ENCODE assay signal across 8 mouse cellular contexts in the genomic region with DNA sequence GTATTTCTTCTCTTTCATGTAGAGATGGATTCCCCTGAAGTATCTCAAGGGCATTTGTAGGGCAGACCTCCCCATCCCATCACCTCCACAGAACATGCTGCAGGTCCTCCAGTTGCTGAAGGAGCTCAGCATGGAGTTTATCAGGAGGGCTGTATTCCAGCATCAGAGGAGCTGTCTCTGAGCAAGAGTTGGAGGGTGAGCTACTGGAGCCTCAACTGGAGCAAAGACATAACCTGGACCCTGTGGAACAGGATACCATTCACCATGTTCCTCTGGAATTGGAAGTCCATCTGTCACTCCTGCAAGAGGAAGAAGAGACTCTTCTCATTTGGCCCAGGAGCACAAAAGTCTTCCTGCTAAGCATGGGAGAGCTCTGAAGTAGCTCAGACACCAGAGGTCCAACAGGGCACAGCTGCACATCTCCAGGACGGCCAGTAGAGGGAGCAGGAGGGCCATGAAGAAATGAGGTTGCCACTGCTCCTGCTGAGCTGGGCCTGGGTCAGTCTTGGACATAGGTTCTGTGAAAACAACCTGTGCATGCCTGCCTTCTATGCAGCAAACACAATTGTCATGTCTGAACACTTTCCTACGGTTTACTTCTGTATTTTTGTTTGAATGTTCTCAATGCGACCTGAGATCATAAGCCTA. TPM values are rescaled to one million over a fixed set of nuclear protein-coding genes. Genes with fewer than 3 reads are reported as not detected.
DNase-seq lines count a peak whose midpoint lies in the region; ATAC-seq lines count a peak whose summit lies in the region.

No protein-coding gene starts in this region.

- H3K27me3 ChIP-seq in hindbrain, embryonic 14.5 days (ENCODE audit: control insufficient read depth, insufficient read depth, low read length): no peaks in the 10 kb centered on the region

- peak; percentile 84 for ATAC-seq in hindbrain, embryonic 14.5 days (ENCODE audit: low FRiP score)

- peak; percentile 65 for DNase-seq in R1 (ENCODE audit: low read depth, low spot score)
- peak; percentile 67 for DNase-seq in cerebellum, adult 9-11 months
- peak; percentile 24 to 52 for DNase-seq in frontal cortex, postnatal 25 days (ENCODE audit: low spot score in 2 of 2)
- DNase-seq in hindbrain, embryonic 14.5 days (ENCODE audit: low spot score): peak; percentile 86
- DNase-seq in layer of hippocampus, postnatal 10 days (ENCODE audit: low spot score in 2 of 2): peak; percentile 84 to 86
- peak; percentile 87 for DNase-seq in lung, postnatal 36 days
- DNase-seq in retina, postnatal 1 day: peak; percentile 83
- DNase-seq in thymus, postnatal 36 days: peak; percentile 63 to 68

- H3K27ac ChIP-seq in hindbrain, embryonic 14.5 days: no peak overlapping the region

- H3K4me2 ChIP-seq in hindbrain, embryonic 14.5 days (replicated peaks): no peak overlapping the region

- H3K4me3 ChIP-seq in hindbrain, embryonic 14.5 days (replicated peaks; ENCODE audit: low read length): no peak overlapping the region

- H3K9ac ChIP-seq in hindbrain, embryonic 14.5 days: no peak overlapping the region

- 27% methylated on average over 3 of the region's 3 CpGs for WGBS in hindbrain, embryonic 14.5 days

- no peaks in the 10 kb centered on the region for H3K4me1 ChIP-seq in hindbrain, embryonic 14.5 days (replicated peaks; ENCODE audit: control insufficient read depth, insufficient read depth, low read length)

- no peaks in the 10 kb centered on the region for H3K36me3 ChIP-seq in hindbrain, embryonic 14.5 days (replicated peaks; ENCODE audit: control insufficient read depth, insufficient read depth)

- H3K9me3 ChIP-seq in hindbrain, embryonic 14.5 days (ENCODE audit: control insufficient read depth, low read length): no peaks in the 10 kb centered on the region

RNA-seq across cellular contexts. Expression of gene Ifnab, which starts 5.2 kb away (rescaled TPM):
- not detected in 2 replicates for polyA plus RNA-seq in hindbrain, embryonic 14.5 days (2014; fragmentation: Nextera tagmentation; extraction: Ambion mirVana)
- total RNA-seq in layer of hippocampus, postnatal 10 days (2021): not detected

RNA-seq across cellular contexts. Expression of gene Ifna2, which starts 12.6 kb away (rescaled TPM):
- not detected in 2 replicates for polyA plus RNA-seq in hindbrain, embryonic 14.5 days (2014; fragmentation: Nextera tagmentation; extraction: Ambion mirVana)
- not detected for total RNA-seq in layer of hippocampus, postnatal 10 days (2021)

RNA-seq across cellular contexts. Expression of gene Ifna16, which starts 19.6 kb away (rescaled TPM):
- not detected in 2 replicates for polyA plus RNA-seq in hindbrain, embryonic 14.5 days (2014; fragmentation: Nextera tagmentation; extraction: Ambion mirVana)
- total RNA-seq in layer of hippocampus, postnatal 10 days (2021): not detected

RNA-seq across cellular contexts. Expression of gene Gm26566, which starts 25.2 kb away (rescaled TPM):
- 2.4 and 3.2 TPM in 2 replicates for polyA plus RNA-seq in hindbrain, embryonic 14.5 days (2014; fragmentation: Nextera tagmentation; extraction: Ambion mirVana)
- total RNA-seq in layer of hippocampus, postnatal 10 days (2021): 1 to 10 TPM; 1.2 to 1.3 TPM

RNA-seq across cellular contexts. Expression of gene Klhl9, which starts 25.9 kb away (rescaled TPM):
- 144 and 155 TPM in 2 replicates for polyA plus RNA-seq in hindbrain, embryonic 14.5 days (2014; fragmentation: Nextera tagmentation; extraction: Ambion mirVana)
- total RNA-seq in layer of hippocampus, postnatal 10 days (2021): 100 to 1,000 TPM; 102 to 104 TPM
